Mouse (Mus musculus): ENCODE data around the gene Slc9a9. TPM values are rescaled to one million over a fixed set of nuclear protein-coding genes. Genes with fewer than 3 reads are reported as not detected.

Slc9a9 gene
- polyA plus RNA-seq, 1 experiment from 2014 or later: 4.9 TPM

GRCm38 (mm10) chr9:94927101-94927500, 257.4 kb downstream of the Slc9a9 start:
- H3K27me3 ChIP-seq: no peaks in the 10 kb centered on the region
- no peak for ATAC-seq (ENCODE audit: low FRiP score)

GRCm38 (mm10) chr9:94945569-94946135, 275.9 kb downstream of the Slc9a9 start:
- Histone ChIP-seq H3K9me3 (replicated peaks) (no peaks in the 10 kb centered on the region), H3K4me3 (no peak overlapping the region), H3K9ac (no peak overlapping the region), H3K36me3 (no peaks in the 10 kb centered on the region), H3K27ac (no peak overlapping the region), H3K27me3 (no peaks in the 10 kb centered on the region), H3K4me2 (replicated peaks) (no peak overlapping the region), H3K4me1 (no peaks in the 10 kb centered on the region)
- ATAC-seq (ENCODE audit: low FRiP score): no peak
- WGBS: 83% methylated on average over 7 of the region's 7 CpGs

More at GRCm38 (mm10) chr9:94927101-94927500, 257.4 kb downstream of the Slc9a9 start:
- H3K9me3 ChIP-seq (replicated peaks): 0 out of 2 replicates have a peak, but pooled peaks cover 3% of the 10 kb centered on the region
- H3K4me1 ChIP-seq: no peaks in the 10 kb centered on the region
- no peak overlapping the region for H3K4me3 ChIP-seq
- no peak overlapping the region for H3K4me2 ChIP-seq (replicated peaks)
- H3K27ac ChIP-seq: no peak overlapping the region
- H3K36me3 ChIP-seq: no peaks in the 10 kb centered on the region
- no peak overlapping the region for H3K9ac ChIP-seq

- H3K9ac ChIP-seq: no peak overlapping the region
- no peak overlapping the region for H3K27ac ChIP-seq
- WGBS: 74% methylated on average over 7 of the region's 7 CpGs
- no peak overlapping the region for H3K4me3 ChIP-seq
- H3K4me1 ChIP-seq: no peaks in the 10 kb centered on the region
- H3K36me3 ChIP-seq: no peaks in the 10 kb centered on the region
- ATAC-seq (ENCODE audit: low FRiP score): no peak
- H3K27me3 ChIP-seq: no peaks in the 10 kb centered on the region
- H3K4me2 ChIP-seq (replicated peaks): no peak overlapping the region
- peaks cover 8% of the 10 kb centered on the region for H3K9me3 ChIP-seq (replicated peaks)
These were observed 277.5 kb downstream of the Slc9a9 start for GRCm38 (mm10) chr9:94947246-94947645.

- WGBS: 58% methylated on average over 3 of the region's 3 CpGs
- no peak for ATAC-seq (ENCODE audit: low FRiP score)
- no peaks in the 10 kb centered on the region for H3K36me3 ChIP-seq
- no peak overlapping the region for H3K27ac ChIP-seq
- H3K27me3 ChIP-seq: no peaks in the 10 kb centered on the region
- peaks cover 8% of the 10 kb centered on the region for H3K9me3 ChIP-seq (replicated peaks)
- no peak overlapping the region for H3K9ac ChIP-seq
- H3K4me3 ChIP-seq: no peak overlapping the region
- H3K4me1 ChIP-seq: no peaks in the 10 kb centered on the region
- no peak overlapping the region for H3K4me2 ChIP-seq (replicated peaks)
These were observed 281.0 kb downstream of the Slc9a9 start for GRCm38 (mm10) chr9:94950676-94951075.

GRCm38 (mm10) chr9:94955645-94956044, 285.9 kb downstream of the Slc9a9 start:
- no peaks in the 10 kb centered on the region for H3K27me3 ChIP-seq
- H3K4me3 ChIP-seq: no peak overlapping the region
- WGBS: 52% methylated on average over 2 of the region's 2 CpGs
- H3K9ac ChIP-seq: no peak overlapping the region
- no peaks in the 10 kb centered on the region for H3K4me1 ChIP-seq
- H3K9me3 ChIP-seq (replicated peaks): peaks cover 8% of the 10 kb centered on the region
- no peak overlapping the region for H3K27ac ChIP-seq
- H3K4me2 ChIP-seq (replicated peaks): no peak overlapping the region
- H3K36me3 ChIP-seq: no peaks in the 10 kb centered on the region
- no peak for ATAC-seq (ENCODE audit: low FRiP score)

- no peaks in the 10 kb centered on the region for H3K36me3 ChIP-seq
- no peak for ATAC-seq (ENCODE audit: low FRiP score)
- H3K27ac ChIP-seq: no peak overlapping the region
- H3K9me3 ChIP-seq (replicated peaks): no peaks in the 10 kb centered on the region
- no peaks in the 10 kb centered on the region for H3K27me3 ChIP-seq
- 58% methylated on average over 2 of the region's 2 CpGs for WGBS
- H3K4me2 ChIP-seq (replicated peaks): no peak overlapping the region
- no peak overlapping the region for H3K4me3 ChIP-seq
- no peak overlapping the region for H3K9ac ChIP-seq
- H3K4me1 ChIP-seq: no peaks in the 10 kb centered on the region
These were observed 288.7 kb downstream of the Slc9a9 start for GRCm38 (mm10) chr9:94958382-94958781.

GRCm38 (mm10) chr9:94968596-94969120, 298.9 kb downstream of the Slc9a9 start:
- 70% methylated on average over 5 of the region's 5 CpGs for WGBS
- Histone ChIP-seq H3K4me1 (0 out of 2 replicates have a peak, but pooled peaks cover 2% of the 10 kb centered on the region), H3K27ac (no peak overlapping the region), H3K27me3 (no peaks in the 10 kb centered on the region), H3K9me3 (replicated peaks) (no peaks in the 10 kb centered on the region), H3K4me3 (no peak overlapping the region), H3K9ac (no peak overlapping the region), H3K4me2 (replicated peaks) (no peak overlapping the region), H3K36me3 (no peaks in the 10 kb centered on the region)
- ATAC-seq (ENCODE audit: low FRiP score): no peak

- Histone ChIP-seq H3K4me2 (replicated peaks) (no peak overlapping the region), H3K27ac (no peak overlapping the region), H3K9ac (no peak overlapping the region), H3K27me3 (no peaks in the 10 kb centered on the region), H3K4me3 (no peak overlapping the region), H3K4me1 (0 out of 2 replicates have a peak, but pooled peaks cover 2% of the 10 kb centered on the region), H3K36me3 (no peaks in the 10 kb centered on the region), H3K9me3 (replicated peaks) (no peaks in the 10 kb centered on the region)
- WGBS: 13% methylated on average over 1 of the region's 1 CpGs
- ATAC-seq (ENCODE audit: low FRiP score): no peak
These were observed 299.4 kb downstream of the Slc9a9 start for GRCm38 (mm10) chr9:94969131-94969530.

GRCm38 (mm10) chr9:94972021-94972420, 302.3 kb downstream of the Slc9a9 start:
- Histone ChIP-seq H3K4me2 (replicated peaks) (no peak overlapping the region), H3K9me3 (replicated peaks) (no peaks in the 10 kb centered on the region), H3K4me3 (no peak overlapping the region), H3K4me1 (0 out of 2 replicates have a peak, but pooled peaks cover 2% of the 10 kb centered on the region), H3K9ac (no peak overlapping the region), H3K36me3 (no peaks in the 10 kb centered on the region), H3K27ac (no peak overlapping the region), H3K27me3 (no peaks in the 10 kb centered on the region)
- no peak for ATAC-seq (ENCODE audit: low FRiP score)
- 60% methylated on average over 2 of the region's 2 CpGs for WGBS

GRCm38 (mm10) chr9:94972693-94973092, 303.0 kb downstream of the Slc9a9 start:
- Histone ChIP-seq H3K9ac (no peak overlapping the region), H3K9me3 (replicated peaks) (no peaks in the 10 kb centered on the region), H3K27ac (no peak overlapping the region), H3K4me1 (0 out of 2 replicates have a peak, but pooled peaks cover 2% of the 10 kb centered on the region), H3K4me2 (replicated peaks) (no peak overlapping the region), H3K36me3 (no peaks in the 10 kb centered on the region), H3K27me3 (no peaks in the 10 kb centered on the region), H3K4me3 (no peak overlapping the region)
- WGBS: 93% methylated on average over 2 of the region's 2 CpGs
- ATAC-seq (ENCODE audit: low FRiP score): no peak

GRCm38 (mm10) chr9:94976191-94976590, 306.5 kb downstream of the Slc9a9 start:
- 83% methylated on average over 1 of the region's 1 CpGs for WGBS
- ATAC-seq (ENCODE audit: low FRiP score): no peak
- no peak overlapping the region for H3K27ac ChIP-seq
- no peak overlapping the region for H3K9ac ChIP-seq
- no peaks in the 10 kb centered on the region for H3K27me3 ChIP-seq
- no peaks in the 10 kb centered on the region for H3K4me1 ChIP-seq
- H3K36me3 ChIP-seq: no peaks in the 10 kb centered on the region
- H3K9me3 ChIP-seq (replicated peaks): no peaks in the 10 kb centered on the region
- H3K4me2 ChIP-seq (replicated peaks): no peak overlapping the region
- H3K4me3 ChIP-seq: no peak overlapping the region

- WGBS: 91% methylated on average over 4 of the region's 4 CpGs
- H3K36me3 ChIP-seq: no peaks in the 10 kb centered on the region
- H3K27ac ChIP-seq: no peak overlapping the region
- no peak overlapping the region for H3K4me2 ChIP-seq (replicated peaks)
- H3K4me3 ChIP-seq: no peak overlapping the region
- no peaks in the 10 kb centered on the region for H3K9me3 ChIP-seq (replicated peaks)
- no peak for ATAC-seq (ENCODE audit: low FRiP score)
- no peaks in the 10 kb centered on the region for H3K27me3 ChIP-seq
- no peaks in the 10 kb centered on the region for H3K4me1 ChIP-seq
- H3K9ac ChIP-seq: no peak overlapping the region
These were observed 323.9 kb downstream of the Slc9a9 start for GRCm38 (mm10) chr9:94993575-94993974.

GRCm38 (mm10) chr9:95020136-95020706, 350.5 kb downstream of the Slc9a9 start:
- 96% methylated on average over 12 of the region's 12 CpGs for WGBS
- no peak overlapping the region for H3K9ac ChIP-seq
- no peak for ATAC-seq (ENCODE audit: low FRiP score)
- H3K4me1 ChIP-seq: no peaks in the 10 kb centered on the region
- no peaks in the 10 kb centered on the region for H3K9me3 ChIP-seq (replicated peaks)
- H3K4me3 ChIP-seq: no peak overlapping the region
- H3K27ac ChIP-seq: no peak overlapping the region
- H3K27me3 ChIP-seq: no peaks in the 10 kb centered on the region
- no peak overlapping the region for H3K4me2 ChIP-seq (replicated peaks)
- no peaks in the 10 kb centered on the region for H3K36me3 ChIP-seq
